Mouse (Mus musculus) ovary, postnatal 36 days (tissue): Measurements from ENCODE around the gene Efnb3.
"Not testable (repeated sequence)": the region's sequence is repeated elsewhere in the genome, so short reads cannot be mapped to it uniquely, and the experiment has no call there.

Experiments used
- DNase-seq: peaks from one replicate; pipeline ENCODE4 v3.0.0; 2022; ENCODE audit warnings: low spot score, mixed read lengths

Efnb3 gene

GRCm38 (mm10) chr11:69549060-69549656 lies 10.8 kb downstream of the Efnb3 start, which contains the start of gene Dnah2:
Gene Dnah2 (minus strand): TSS chr11:69549110.
- no peak for DNase-seq

DNA sequence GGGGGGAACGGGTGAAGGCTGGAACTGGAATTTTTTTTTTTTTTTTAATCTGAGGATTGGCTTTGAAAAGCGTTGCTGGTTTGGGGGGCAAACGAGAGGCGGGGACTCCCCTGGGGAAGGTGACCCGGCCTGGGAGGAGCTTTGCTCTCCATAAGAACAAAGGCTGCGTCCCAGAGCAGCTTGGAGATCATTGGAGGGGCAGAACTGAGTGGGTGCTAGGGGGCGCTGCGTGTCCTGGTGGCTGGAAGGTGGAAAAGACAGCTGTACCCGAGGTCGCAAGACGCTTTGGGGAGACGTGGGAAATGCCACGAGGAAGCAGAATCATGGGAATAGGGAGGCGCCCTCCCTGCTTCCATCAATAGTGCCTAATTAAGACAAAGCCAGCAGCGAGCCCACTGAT lies 12.9 kb downstream of the Efnb3 start:
- DNase-seq, result peak; percentile 59

- peak; percentile 80 for DNase-seq
Observed at GRCm38 (mm10) chr11:69546423-69547053, 13.5 kb downstream of the Efnb3 start.

- no peak for DNase-seq
Observed at GRCm38 (mm10) chr11:69545957-69546356, 14.0 kb downstream of the Efnb3 start.

DNA sequence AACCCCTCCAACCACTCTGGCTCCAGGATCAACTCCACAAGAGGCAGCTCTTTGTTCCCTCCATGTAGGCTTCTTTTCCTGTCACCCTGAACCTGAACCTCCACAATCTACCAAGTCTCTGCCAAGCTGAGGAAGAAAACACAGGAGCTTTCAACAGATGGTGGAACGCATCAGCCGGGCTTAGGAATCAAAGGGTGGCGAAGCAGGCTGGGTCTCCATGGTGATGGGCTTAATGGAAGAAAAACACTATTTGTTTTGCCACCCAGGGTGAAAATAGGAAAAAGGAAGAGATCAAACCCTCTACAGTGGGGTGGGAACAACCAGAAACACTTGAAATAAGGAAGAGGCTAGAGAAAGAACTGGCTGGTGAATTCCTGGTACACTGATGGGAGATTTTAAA lies 16.4 kb downstream of the Efnb3 start:
- no peak for DNase-seq

DNA sequence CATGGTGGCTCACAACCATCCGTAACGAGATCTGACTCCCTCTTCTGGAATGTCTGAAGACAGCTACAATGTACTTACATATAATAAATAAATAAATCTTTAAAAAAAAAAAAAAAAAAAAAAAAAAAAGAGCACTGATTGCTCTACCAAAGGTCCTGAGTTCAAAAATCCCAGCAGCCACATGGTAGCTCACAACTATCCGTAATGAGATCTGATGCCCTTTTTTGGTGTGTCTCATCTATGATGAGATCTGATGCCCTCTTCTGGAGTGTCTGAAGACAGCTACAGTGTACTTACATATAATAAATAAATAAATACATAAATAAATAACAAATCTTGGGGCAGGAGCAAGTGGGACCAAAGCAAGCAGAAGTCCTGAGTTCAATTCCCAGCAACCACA lies 18.3 kb downstream of the Efnb3 start:
- DNase-seq, result not testable (repeated sequence)

DNA sequence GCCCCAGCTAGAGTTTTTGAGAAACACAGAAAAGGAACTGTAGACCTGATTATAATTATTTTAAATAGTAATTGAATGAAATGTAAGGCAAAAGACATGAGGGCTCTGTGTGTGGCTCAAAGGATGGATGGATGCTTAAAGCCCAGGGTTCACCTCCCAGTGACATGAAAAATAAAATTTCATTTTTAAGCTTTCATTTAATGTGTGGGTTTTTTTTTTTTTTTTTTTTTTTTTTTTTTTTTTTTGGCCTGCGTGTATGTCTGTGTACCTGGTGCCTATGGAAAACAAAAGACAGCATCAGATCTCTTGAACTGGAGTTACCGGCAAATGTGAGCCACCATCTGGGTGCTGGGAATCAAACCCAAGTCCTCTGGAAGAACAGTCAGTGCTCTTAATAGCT lies 19.3 kb downstream of the Efnb3 start:
- no peak for DNase-seq

DNA sequence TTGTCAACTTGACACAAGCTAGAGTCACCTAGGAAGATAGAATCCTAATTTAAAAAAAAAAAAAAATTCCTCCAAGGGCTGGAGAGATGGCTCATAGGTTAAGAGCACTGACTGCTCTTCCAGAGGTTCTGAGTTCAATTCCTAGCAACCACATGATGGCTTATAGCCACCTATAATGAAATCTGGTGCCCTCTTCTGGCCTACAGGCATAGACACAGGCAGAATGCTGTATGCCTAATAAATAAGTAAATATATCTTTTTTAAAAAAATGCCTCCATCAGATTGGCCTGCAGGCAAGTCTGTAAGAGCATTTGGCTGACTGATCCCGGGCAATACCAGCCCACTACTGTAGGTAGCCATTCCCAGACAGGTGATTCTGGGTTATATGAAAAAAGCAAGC lies 25.0 kb downstream of the Efnb3 start:
- DNase-seq, result no peak

DNA sequence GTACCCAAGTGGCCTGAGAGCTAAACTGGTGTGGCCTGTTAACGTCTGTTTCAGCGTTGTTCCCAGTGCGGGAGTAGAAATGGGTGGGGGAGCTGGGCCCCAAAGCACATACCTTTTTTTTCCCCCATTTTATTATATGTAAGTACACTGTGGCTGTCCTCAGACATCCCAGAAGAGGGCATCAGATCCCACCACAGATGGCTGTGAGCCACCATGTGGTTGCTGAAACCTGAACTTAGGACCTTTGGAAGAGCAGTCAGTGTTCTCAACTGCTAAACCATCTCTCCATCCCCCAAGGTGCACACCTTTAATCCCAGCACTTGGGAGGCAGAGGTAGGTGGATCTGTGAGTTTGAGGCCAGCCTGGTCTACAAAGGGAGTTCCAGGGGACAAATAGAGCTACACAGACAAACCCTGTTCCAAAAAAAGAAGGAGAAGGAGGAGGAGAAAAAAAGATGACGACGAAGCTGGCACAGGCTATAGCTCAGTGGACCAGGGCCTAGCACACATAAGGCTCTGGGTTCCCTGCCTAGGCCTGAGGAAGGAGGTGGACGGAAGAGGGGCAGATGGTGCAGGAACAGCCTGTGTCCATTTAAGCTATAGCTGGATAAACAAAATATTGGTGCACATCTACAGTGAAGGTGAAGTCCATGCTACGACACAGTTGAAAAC lies 27.4 kb downstream of the Efnb3 start:
- no peak for DNase-seq

- DNase-seq, result not testable (repeated sequence)
Observed at GRCm38 (mm10) chr11:69530755-69531154, 29.2 kb downstream of the Efnb3 start.

- not testable (repeated sequence) for DNase-seq
Observed at GRCm38 (mm10) chr11:69530281-69530680, 29.7 kb downstream of the Efnb3 start.

GRCm38 (mm10) chr11:69528031-69528390 lies 32.0 kb downstream of the Efnb3 start:
- no peak for DNase-seq

DNA sequence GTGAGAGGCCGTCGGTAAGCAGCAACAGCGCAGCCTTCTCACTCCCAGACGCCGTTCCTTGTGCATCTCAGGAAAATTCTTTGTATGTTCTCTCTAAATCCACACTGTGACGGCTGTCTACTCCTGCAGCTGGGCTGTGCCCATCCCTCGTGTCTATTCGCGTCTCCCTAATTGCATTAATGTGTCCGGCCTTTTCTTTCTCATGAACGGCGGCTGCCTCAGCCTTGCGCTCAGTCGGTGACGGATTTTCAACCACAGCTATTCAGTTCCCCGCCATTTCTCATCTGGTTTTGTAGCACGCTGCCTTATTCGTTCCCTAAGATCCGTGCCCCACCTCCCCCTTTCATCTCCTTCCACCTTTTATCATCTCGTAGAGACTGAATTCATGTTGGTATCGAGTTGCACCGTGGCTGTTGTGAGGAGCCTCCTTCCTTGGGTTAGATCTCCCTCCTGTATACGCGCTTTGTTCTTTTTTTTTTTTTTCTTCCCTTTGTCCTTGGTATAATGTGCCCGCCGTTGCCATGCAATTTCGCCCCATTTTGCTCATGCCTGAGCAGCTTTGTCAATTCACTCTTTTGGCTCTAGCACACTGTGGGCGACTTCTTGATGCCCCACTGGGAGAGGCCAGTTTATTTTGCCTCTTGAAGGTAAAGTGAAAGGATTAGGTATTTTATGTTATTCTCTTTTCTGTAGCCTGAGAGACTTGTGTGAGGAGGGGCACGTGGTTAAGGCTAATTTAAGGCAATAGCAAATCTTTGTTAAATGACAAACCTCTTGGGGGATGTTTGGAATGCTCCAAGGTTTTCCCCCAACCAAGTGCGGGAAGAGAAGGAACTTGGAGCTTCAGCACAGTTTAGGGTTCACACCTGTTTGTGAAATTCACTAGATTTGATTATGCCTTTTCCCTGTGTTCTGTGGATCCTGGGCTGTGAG lies 32.6 kb downstream of the Efnb3 start:
- no peak for DNase-seq

DNA sequence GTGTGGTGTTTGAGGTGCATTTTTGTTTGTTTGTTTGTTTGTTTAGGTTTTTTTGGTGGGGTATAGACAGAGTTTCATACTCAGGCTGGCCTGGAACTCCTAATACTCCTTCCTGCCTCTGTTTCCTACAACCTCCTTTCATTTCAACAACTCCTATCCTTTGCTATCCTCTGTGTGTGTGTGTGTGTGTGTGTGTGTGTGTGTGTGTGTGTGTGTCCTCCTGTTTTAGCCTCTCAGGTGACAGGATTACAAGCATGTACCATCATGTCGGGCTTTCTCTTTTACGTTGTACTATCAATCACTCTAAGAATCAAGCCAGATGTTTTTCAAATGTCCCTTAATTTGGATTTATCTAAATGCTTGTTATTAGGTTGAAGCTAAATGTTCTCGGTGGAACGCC lies 33.4 kb downstream of the Efnb3 start:
- DNase-seq, result no peak

GRCm38 (mm10) chr11:69525661-69526060 lies 34.3 kb downstream of the Efnb3 start:
- no peak for DNase-seq

DNA sequence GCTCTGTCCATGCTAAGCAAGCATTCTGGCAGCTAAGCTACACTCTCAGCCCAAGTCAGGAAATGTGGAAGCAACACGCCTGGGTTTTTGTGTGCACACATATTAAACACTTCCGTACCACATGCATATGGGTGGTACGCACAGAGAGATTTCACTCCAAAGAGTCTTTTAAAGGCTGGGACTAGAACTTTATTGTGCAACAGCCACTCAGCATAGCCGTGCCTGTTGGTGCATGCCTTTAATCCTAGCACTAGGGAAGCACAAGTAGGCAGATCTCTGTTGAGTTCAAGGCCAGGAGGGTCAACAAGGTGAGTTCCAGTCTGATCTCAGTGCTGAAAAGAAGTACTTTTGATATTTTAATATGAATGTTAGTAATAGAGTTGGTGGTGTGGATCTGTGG lies 36.4 kb downstream of the Efnb3 start:
- DNase-seq, result no peak

- DNase-seq, result no peak
Observed at GRCm38 (mm10) chr11:69521526-69522149, 38.4 kb downstream of the Efnb3 start.

DNA sequence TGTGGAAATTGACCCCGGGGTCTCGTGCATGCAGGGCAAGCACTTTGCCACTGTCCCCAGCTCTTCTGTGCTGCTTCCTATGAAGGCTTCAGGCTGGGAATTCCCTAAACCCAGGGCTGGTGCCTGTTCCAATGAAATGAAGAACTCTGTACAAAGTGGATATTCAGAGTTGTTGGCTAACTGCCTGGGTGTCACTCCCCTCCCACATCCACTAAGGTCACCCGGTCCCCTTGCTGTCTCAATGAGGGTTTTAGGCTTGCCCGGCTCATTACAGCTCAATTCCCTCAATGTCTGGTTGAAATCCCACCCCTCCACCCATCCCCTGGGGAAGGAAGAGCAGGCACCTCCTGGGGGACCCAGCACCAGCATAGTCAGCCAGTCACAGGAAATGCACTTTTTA lies 40.0 kb downstream of the Efnb3 start:
- no peak for DNase-seq

DNA sequence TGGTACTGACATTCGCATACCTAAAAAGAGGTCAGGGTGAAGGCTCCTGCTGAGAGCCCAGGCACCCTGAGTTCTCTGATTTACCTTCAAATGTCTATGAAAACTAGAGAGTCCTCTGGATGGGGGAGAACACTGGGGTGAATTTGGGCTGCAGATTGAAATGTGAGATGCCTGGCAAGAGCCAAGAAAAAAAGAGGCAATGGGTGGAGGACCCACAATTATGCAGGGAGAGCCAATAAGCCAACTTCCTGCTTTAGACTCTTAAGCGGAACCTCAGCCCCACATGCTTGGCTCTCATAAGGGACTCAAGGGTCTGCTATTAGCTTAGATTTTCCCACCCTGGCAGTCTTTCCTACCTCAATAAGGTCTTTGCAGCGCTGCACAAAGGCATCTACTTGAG lies 43.3 kb downstream of the Efnb3 start:
- DNase-seq, result no peak

GRCm38 (mm10) chr11:69516151-69516640 lies 43.8 kb downstream of the Efnb3 start:
- DNase-seq, result no peak

- peak; percentile 52 for DNase-seq
Observed at GRCm38 (mm10) chr11:69513840-69514239, 46.2 kb downstream of the Efnb3 start.
